ENCODE assay signal across 29 mouse cellular contexts in the genomic region with DNA sequence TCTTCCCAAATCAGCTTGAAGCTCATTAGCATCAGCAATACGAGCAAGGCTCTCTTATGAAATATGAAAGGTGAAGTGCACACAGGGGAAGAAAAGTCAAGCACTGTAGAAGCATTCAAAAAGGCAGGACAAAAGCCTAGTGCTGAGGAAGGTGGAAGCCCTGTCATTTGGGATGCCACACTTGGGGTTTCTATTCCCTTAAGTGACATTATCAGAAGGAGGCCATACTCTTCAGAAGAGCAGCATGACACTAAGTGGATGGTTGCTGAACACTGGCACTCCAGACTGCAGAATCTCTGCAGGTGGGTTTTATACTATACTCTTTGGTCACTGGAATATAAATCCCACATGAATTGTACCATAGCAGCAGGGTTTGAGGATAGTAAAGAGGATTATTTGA.
DNase-seq lines count a peak whose midpoint lies in the region; ATAC-seq lines count a peak whose summit lies in the region.
"Had no signal": no experiment of that assay in that cellular context is flagged by ENCODE, and none has a peak within 500 bp of the region (broad histone marks: within the 10 kb centered on the region; RNA-seq: fewer than 3 reads in every experiment).

No protein-coding gene starts in this region.

- WGBS in forebrain, embryonic 14.5 days, result 59% methylated on average over 1 of the region's 1 CpGs
- 53% methylated on average over 1 of the region's 1 CpGs for WGBS in forebrain, embryonic 11.5 days
- WGBS in midbrain, embryonic 14.5 days, result 44% methylated on average over 1 of the region's 1 CpGs
- WGBS in midbrain, embryonic 13.5 days, result 50% methylated on average over 1 of the region's 1 CpGs

- no peaks in the 10 kb centered on the region for H3K4me1 ChIP-seq in forebrain, embryonic 14.5 days (ENCODE audit: control insufficient read depth, insufficient read depth, low read length)
- H3K4me1 ChIP-seq in forebrain, embryonic 11.5 days (replicated peaks; ENCODE audit: control insufficient read depth, insufficient read depth, low read length), result no peaks in the 10 kb centered on the region
- H3K4me1 ChIP-seq in midbrain, embryonic 14.5 days (ENCODE audit: control insufficient read depth, insufficient read depth, low read length), result no peaks in the 10 kb centered on the region
- no peaks in the 10 kb centered on the region for H3K4me1 ChIP-seq in midbrain, embryonic 13.5 days (replicated peaks)
- H3K4me1 ChIP-seq: embryonic facial prominence, embryonic 12.5 days; embryonic facial prominence, embryonic 15.5 days; heart, embryonic 10.5 days; heart, embryonic 13.5 days had no signal

- peak; percentile 24 for DNase-seq in forebrain, embryonic 14.5 days (ENCODE audit: low spot score)
- no peak for DNase-seq in forebrain, embryonic 11.5 days (ENCODE audit: low spot score)
- DNase-seq in midbrain, embryonic 14.5 days, result peak; percentile 8
- peak; percentile 7 for DNase-seq in retina, postnatal 1 day
- no peak for DNase-seq in retina, embryonic 14.5 days (ENCODE audit: low spot score)
- no peak for DNase-seq in kidney, postnatal 10 days
- DNase-seq: adrenal gland, postnatal 10 days; adrenal gland, postnatal 36 days; B cell, adult 2 months; cerebellum, adult 11 months; cerebellum, adult 2 months; cerebellum, adult 9-11 months; cerebellum, postnatal 25 days; gastrocnemius, postnatal 10 days; gastrocnemius, postnatal 36 days; heart, adult 2 months; heart, postnatal 14 days; heart, postnatal 4 days had no signal

- no peak overlapping the region for H3K27ac ChIP-seq in forebrain, embryonic 14.5 days (ENCODE audit: low read depth, low read length)
- H3K27ac ChIP-seq in forebrain, embryonic 11.5 days (ENCODE audit: low read depth, low read length), result no peak overlapping the region
- no peak overlapping the region for H3K27ac ChIP-seq in midbrain, embryonic 14.5 days (replicated peaks; ENCODE audit: low read depth, low read length)
- no peak overlapping the region for H3K27ac ChIP-seq in midbrain, embryonic 13.5 days
- H3K27ac ChIP-seq: embryonic facial prominence, embryonic 12.5 days; embryonic facial prominence, embryonic 15.5 days; heart, adult 2 months; heart, embryonic 10.5 days; heart, embryonic 13.5 days; hindbrain, embryonic 14.5 days; hindbrain, postnatal 0 days had no signal

- H3K9me3 ChIP-seq in forebrain, embryonic 14.5 days (replicated peaks; ENCODE audit: control insufficient read depth, low read length), result no peaks in the 10 kb centered on the region
- no peaks in the 10 kb centered on the region for H3K9me3 ChIP-seq in forebrain, embryonic 11.5 days (ENCODE audit: control insufficient read depth, low read length)
- H3K9me3 ChIP-seq in midbrain, embryonic 14.5 days (ENCODE audit: control insufficient read depth, low read length), result no peaks in the 10 kb centered on the region
- no peaks in the 10 kb centered on the region for H3K9me3 ChIP-seq in midbrain, embryonic 13.5 days
- H3K9me3 ChIP-seq: embryonic facial prominence, embryonic 12.5 days; embryonic facial prominence, embryonic 15.5 days; G1E; heart, embryonic 10.5 days; heart, embryonic 13.5 days had no signal

- no peaks in the 10 kb centered on the region for H3K36me3 ChIP-seq in forebrain, embryonic 14.5 days (ENCODE audit: control insufficient read depth, insufficient read depth, low read length)
- H3K36me3 ChIP-seq in forebrain, embryonic 11.5 days (ENCODE audit: control insufficient read depth, insufficient read depth, low read length), result no peaks in the 10 kb centered on the region
- H3K36me3 ChIP-seq in midbrain, embryonic 14.5 days (ENCODE audit: control insufficient read depth, insufficient read depth, low read length), result no peaks in the 10 kb centered on the region
- no peaks in the 10 kb centered on the region for H3K36me3 ChIP-seq in midbrain, embryonic 13.5 days
- H3K36me3 ChIP-seq: embryonic facial prominence, embryonic 12.5 days; embryonic facial prominence, embryonic 15.5 days; G1E; heart, embryonic 10.5 days; heart, embryonic 13.5 days had no signal

- ATAC-seq in forebrain, embryonic 14.5 days, result no peak
- ATAC-seq in forebrain, embryonic 11.5 days (replicated peaks; ENCODE audit: low FRiP score), result no peak
- no peak for ATAC-seq in midbrain, embryonic 14.5 days (ENCODE audit: low FRiP score, low TSS enrichment)
- ATAC-seq in midbrain, embryonic 13.5 days, result no peak
- ATAC-seq: hindbrain, postnatal 0 days; inflammation-experienced regulatory T-cells, adult 6 months; Patski had no signal

- no peak overlapping the region for H3K9ac ChIP-seq in forebrain, embryonic 14.5 days (ENCODE audit: low read length)
- H3K9ac ChIP-seq in forebrain, embryonic 11.5 days (ENCODE audit: low read length), result no peak overlapping the region
- no peak overlapping the region for H3K9ac ChIP-seq in midbrain, embryonic 14.5 days (replicated peaks; ENCODE audit: low read length)
- no peak overlapping the region for H3K9ac ChIP-seq in midbrain, embryonic 13.5 days (replicated peaks)
- H3K9ac ChIP-seq: embryonic facial prominence, embryonic 12.5 days; embryonic facial prominence, embryonic 15.5 days; heart, embryonic 13.5 days; hindbrain, embryonic 14.5 days had no signal

- H3K4me3 ChIP-seq in forebrain, embryonic 14.5 days (ENCODE audit: low read depth, low read length), result no peak overlapping the region
- H3K4me3 ChIP-seq in forebrain, embryonic 11.5 days (ENCODE audit: low read depth, low read length), result no peak overlapping the region
- H3K4me3 ChIP-seq in midbrain, embryonic 14.5 days (replicated peaks; ENCODE audit: low read depth, low read length), result no peak overlapping the region
- H3K4me3 ChIP-seq in midbrain, embryonic 13.5 days (replicated peaks), result no peak overlapping the region
- H3K4me3 ChIP-seq: embryonic facial prominence, embryonic 12.5 days; embryonic facial prominence, embryonic 15.5 days; heart, adult 2 months; heart, embryonic 10.5 days; heart, embryonic 13.5 days had no signal

- H3K4me2 ChIP-seq in forebrain, embryonic 14.5 days (ENCODE audit: low read length), result no peak overlapping the region
- no peak overlapping the region for H3K4me2 ChIP-seq in forebrain, embryonic 11.5 days (ENCODE audit: low read depth, low read length, severe bottlenecking)
- no peak overlapping the region for H3K4me2 ChIP-seq in midbrain, embryonic 14.5 days (ENCODE audit: low read length)
- H3K4me2 ChIP-seq in midbrain, embryonic 13.5 days (replicated peaks), result no peak overlapping the region
- H3K4me2 ChIP-seq: embryonic facial prominence, embryonic 12.5 days; embryonic facial prominence, embryonic 15.5 days; heart, embryonic 13.5 days; hindbrain, embryonic 14.5 days had no signal

- H3K27me3 ChIP-seq in forebrain, embryonic 14.5 days (replicated peaks; ENCODE audit: control insufficient read depth, insufficient read depth, low read length), result no peaks in the 10 kb centered on the region
- H3K27me3 ChIP-seq in forebrain, embryonic 11.5 days (ENCODE audit: control insufficient read depth, insufficient read depth, low read length), result no peaks in the 10 kb centered on the region
- H3K27me3 ChIP-seq in midbrain, embryonic 14.5 days (ENCODE audit: control insufficient read depth, insufficient read depth, low read length), result no peaks in the 10 kb centered on the region
- H3K27me3 ChIP-seq in midbrain, embryonic 13.5 days, result no peaks in the 10 kb centered on the region
- H3K27me3 ChIP-seq: CH12.LX; embryonic facial prominence, embryonic 12.5 days; embryonic facial prominence, embryonic 15.5 days; heart, embryonic 13.5 days had no signal

Comparison
In these comparisons a context has a peak if more than half of its experiments do, and no peak if none do; other contexts are left out.
1. DNase-seq: peak in forebrain, embryonic 14.5 days (single experiment), midbrain, embryonic 14.5 days (single experiment) and retina, postnatal 1 day (single experiment); none in forebrain, embryonic 11.5 days (single experiment), retina, embryonic 14.5 days (single experiment) and kidney, postnatal 10 days (single experiment).